Mouse (Mus musculus) CH12F3 (cell line): ENCODE data around the gene Stk32b.

ENCODE experiments used
- in situ Hi-C: fragments of 300-500 bp; cut with MboI; formaldehyde crosslinking; loops from 2 replicates; pipeline ENCODE4 v1.14.3; 2020; ENCODE audit warnings: low sequenced_read_pairs

Gene Stk32b

GRCm38 (mm10) chr5:37535227-37535626, 181.7 kb downstream of the Stk32b start:
- in situ Hi-C loops, result no loop called here

GRCm38 (mm10) chr5:37525363-37525762, 191.6 kb downstream of the Stk32b start:
- in situ Hi-C loops, result no loop called here

- in situ Hi-C loops, result no loop called here
These were observed 196.5 kb downstream of the Stk32b start for GRCm38 (mm10) chr5:37520441-37520840.

- in situ Hi-C loops, result no loop called here
These were observed 204.5 kb downstream of the Stk32b start for GRCm38 (mm10) chr5:37512479-37512878.

- in situ Hi-C loops, result no loop called here
These were observed 210.0 kb downstream of the Stk32b start for GRCm38 (mm10) chr5:37506880-37507519.

GRCm38 (mm10) chr5:37494984-37495476, 221.9 kb downstream of the Stk32b start:
- in situ Hi-C loops, result no loop called here

- in situ Hi-C loops, result no loop called here
These were observed 244.9 kb downstream of the Stk32b start for GRCm38 (mm10) chr5:37472025-37472608.

- in situ Hi-C loops, result no loop called here
These were observed 245.4 kb downstream of the Stk32b start for GRCm38 (mm10) chr5:37471584-37471983.

GRCm38 (mm10) chr5:37469031-37469430, 247.9 kb downstream of the Stk32b start:
- in situ Hi-C loops, result no loop called here

GRCm38 (mm10) chr5:37467646-37468045, 249.3 kb downstream of the Stk32b start:
- in situ Hi-C loops, result no loop called here

GRCm38 (mm10) chr5:37465461-37465860, 251.5 kb downstream of the Stk32b start:
- in situ Hi-C loops, result no loop called here

GRCm38 (mm10) chr5:37458236-37458635, 258.7 kb downstream of the Stk32b start:
- in situ Hi-C loops, result no loop called here

GRCm38 (mm10) chr5:37457831-37458230, 259.1 kb downstream of the Stk32b start:
- in situ Hi-C loops, result no loop called here

GRCm38 (mm10) chr5:37457191-37457590, 259.8 kb downstream of the Stk32b start:
- in situ Hi-C loops, result no loop called here

GRCm38 (mm10) chr5:37456590-37456989, 260.4 kb downstream of the Stk32b start:
- in situ Hi-C loops, result no loop called here

GRCm38 (mm10) chr5:37447546-37447945, 269.4 kb downstream of the Stk32b start:
- in situ Hi-C loops, result no loop called here

- in situ Hi-C loops, result no loop called here
These were observed 274.2 kb downstream of the Stk32b start for GRCm38 (mm10) chr5:37442767-37443166.

- in situ Hi-C loops, result no loop called here
These were observed 281.6 kb downstream of the Stk32b start for GRCm38 (mm10) chr5:37435417-37435816.

- in situ Hi-C loops, result no loop called here
These were observed 289.8 kb downstream of the Stk32b start for GRCm38 (mm10) chr5:37427210-37427609.

GRCm38 (mm10) chr5:37419028-37419427, 297.9 kb downstream of the Stk32b start:
- in situ Hi-C loops, result no loop called here
